Mouse (Mus musculus) retina, adult 2 months (tissue): ENCODE data around the gene Zfp445.

ENCODE experiments used
- DNase-seq: peaks from one replicate; pipeline ENCODE4 v3.0.0-alpha.2; 2012; ENCODE audit warnings: low read depth, low spot score

The Zfp445 gene

DNA sequence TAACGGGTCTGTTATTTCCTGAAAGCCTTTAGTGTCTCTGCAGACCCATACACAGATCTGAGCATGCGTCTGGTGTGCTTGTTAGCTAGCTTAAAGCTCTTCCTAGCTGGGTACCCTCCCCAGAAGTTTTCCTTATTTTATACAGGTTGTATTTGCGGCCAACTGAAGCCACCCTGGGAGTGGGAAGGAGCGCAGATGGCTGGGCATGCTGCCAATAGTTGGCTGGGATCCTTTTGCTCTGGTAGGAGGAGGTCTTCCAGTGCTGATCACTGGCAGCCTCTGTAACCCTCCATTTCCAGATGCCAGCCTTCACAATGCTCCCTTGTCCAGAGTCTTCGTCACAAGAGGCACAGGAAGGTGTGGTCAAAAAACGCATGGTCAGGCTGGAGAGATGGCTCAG lies 29.0 kb downstream of the Zfp445 start:
- DNase-seq = peak; percentile 11

DNA sequence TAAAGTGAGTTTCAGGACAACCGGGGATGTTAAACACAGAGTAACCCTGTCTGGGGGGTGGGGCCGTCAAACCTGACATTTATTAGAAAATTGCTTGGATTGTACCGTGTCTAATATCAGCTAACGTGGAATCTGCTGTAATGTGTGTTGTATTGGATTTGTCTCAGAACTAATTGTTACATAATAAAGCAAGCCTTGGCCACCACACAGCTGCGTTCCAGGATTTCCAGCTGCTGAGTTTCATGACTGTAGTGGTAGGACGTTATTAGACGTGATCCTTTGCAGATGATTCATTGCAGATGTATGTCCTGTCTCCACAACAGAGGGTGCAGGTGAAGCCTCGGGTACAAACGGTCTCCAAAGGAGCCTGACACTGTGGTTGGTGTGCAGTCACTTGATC lies 29.7 kb downstream of the Zfp445 start:
- no peak for DNase-seq

DNA sequence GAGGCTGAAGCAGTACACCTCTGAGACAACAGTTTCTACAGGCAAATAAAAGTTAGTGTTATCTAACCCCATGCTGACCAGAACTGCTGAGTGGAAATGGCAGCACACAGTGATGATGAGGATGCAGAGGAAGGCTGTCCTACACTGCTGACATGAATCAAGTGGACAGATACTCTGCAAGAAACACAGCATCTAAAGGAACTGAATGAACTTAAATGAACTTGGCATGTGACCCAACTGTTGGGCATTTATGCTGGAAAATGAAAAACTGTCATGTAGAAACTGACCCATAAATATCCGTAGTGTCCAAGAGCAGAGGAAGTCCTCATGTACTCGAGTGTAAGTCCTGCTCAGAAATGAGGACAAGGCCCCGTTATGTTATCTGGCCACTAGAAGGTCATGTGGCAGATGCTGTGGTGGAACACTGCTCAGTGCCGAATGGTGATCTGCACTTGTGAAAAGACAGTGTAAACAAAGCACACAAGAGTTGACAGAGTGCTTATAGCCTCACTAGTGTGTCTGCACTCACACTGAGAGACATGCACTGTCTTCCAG lies 35.9 kb downstream of the Zfp445 start:
- DNase-seq = no peak

DNA sequence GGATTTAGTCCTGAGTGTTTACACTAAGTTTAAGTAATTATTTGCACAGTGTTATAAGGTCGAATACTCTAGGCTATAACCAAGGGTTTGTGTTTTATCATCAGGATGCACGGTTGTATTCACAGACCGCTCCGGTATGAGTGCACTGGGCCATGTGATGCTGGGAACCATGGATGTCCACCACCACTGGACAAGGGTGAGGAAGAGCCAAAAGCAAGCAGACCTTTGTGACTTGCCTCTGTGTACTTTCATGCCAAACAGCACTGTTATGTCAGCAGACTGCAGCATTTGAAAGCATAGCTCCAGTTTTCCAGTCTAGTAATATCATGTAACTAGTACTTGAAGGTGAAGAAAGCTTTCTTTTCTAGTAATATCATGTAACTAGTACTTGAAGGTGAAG lies 39.1 kb downstream of the Zfp445 start:
- DNase-seq = no peak

DNA sequence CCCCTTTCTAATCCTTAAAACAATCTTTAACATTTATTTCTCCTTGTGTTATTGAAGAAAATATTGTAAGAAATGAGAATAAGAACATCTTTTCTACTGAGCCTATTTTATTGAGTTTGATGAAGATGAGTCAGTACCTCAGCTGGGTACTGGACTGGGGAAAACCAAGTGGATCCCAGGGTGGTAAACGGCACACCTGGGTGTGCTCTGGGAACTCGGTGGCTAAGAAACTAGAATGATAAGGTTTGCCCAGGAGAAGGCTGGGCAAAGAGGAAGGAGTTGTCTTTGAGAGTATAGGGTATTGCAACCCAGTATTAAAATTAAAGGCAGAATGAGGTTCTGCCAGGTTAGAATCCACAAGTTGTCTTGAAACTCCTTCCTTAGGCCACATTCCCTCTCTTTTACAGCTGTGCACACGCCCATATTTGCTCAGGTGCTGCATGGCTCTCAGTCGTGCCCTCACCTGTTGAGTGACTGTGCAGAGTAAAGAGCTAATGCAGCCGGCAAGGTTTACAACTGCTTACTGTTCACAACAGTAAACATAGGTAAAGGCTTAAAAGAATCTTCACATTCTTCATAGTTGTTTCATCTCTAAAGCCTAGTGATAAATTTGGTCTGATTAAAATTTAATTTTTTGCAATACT lies 42.3 kb downstream of the Zfp445 start:
- no peak for DNase-seq

DNA sequence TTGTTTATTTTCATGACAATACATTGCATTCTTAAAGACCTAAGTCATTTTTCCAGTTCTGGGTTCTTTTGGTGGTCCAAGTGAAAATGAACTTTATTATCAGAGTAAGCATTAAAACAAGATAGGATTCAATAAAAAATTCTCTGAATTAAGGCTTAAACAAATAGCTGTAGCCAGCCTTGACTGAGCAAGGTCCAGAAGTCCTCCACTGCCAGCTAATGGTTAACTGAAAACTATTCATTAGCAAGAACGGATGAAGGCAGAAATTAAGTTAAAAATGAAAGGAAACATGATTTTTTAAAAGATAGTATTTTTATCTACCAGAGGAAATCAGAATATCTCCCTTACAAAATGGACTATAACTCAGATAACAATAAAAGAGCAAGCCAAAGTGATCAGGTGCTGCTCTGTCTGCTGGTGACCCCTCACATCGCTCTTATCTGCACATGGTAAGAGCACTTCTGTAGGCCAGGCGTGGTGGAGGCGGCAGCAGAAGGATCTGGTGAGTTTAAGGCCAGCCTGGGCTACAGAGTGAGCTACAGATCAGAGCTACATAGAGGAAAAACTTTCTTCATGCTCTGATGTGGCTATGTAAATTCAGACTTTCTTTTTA lies 50.5 kb downstream of the Zfp445 start:
- DNase-seq = no peak

DNA sequence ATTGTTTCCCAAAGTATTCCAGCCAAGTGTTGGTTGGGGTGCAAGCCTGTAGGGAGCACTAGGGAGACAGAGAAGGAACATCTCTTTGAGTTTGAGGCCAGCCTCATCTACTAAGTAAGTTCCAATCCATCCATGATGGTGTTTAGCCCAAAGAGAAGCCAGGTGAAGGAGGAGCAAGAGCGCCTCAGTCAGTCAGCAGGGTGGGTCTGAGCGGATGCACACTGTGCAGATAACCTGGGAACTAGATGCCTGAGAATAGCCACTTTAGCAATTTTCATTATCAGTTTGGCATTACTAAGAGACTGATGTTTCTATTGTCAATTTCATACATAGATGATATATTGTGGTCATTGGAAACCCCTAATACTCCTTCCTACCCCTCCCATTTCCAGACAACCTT lies 51.0 kb downstream of the Zfp445 start:
- no peak for DNase-seq

DNA sequence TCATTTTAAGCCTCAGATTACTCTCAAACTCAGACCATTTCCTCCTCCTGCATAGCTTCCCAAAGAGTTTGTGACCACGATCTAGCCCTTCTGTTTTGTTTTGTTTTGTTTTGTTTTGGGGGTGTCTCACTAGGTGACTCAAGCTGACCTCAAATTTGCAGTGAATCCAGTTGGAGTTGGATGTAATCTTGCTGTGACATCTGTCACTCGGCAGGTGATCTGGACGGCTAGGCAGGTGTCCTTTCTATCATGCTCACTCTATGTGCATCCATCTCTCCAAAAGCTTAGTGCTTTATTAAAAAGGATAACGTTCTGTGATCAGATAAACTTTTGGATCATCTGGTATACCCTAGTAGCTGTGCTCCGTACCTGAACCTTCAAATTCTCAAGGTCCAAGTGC lies 53.4 kb downstream of the Zfp445 start:
- DNase-seq = no peak

DNA sequence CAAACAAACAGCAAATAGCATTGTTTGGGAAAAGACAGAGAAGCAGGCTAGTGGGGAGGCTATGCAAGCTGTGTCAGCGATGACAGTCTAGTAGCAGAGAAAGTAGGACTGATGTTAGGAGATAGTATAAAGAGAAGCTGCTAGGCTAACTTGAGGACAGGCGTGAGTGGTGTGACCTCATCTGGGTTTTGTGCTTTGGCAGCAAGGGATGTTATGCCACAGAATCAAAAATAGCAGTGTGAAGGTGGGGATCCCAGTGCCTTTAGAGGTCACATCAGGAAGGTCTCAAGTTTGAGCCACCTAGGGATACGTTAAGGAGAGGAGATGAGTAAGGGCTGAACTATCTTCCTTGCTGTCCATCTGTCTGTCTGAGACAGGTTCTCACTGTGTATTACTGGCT lies 55.6 kb downstream of the Zfp445 start:
- no peak for DNase-seq

DNA sequence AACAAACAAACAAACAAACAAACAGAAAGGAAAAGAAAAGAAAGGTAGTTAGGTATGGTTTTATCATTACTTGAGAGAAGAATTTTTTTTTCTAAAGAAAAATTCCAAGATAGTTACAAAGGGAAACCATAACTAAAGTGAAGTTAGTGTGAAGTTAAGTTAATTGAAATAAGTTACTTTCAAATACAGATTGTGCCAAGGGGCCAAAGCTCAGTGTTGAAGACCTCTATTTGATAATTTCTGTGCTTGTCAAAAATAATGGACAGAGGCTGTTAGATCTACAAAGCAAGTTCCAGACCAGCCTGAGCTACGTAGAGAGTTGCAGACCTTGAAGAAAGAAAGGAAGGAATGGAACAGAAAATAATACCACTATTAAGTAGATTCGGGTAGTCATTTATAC lies 58.6 kb downstream of the Zfp445 start:
- no peak for DNase-seq

DNA sequence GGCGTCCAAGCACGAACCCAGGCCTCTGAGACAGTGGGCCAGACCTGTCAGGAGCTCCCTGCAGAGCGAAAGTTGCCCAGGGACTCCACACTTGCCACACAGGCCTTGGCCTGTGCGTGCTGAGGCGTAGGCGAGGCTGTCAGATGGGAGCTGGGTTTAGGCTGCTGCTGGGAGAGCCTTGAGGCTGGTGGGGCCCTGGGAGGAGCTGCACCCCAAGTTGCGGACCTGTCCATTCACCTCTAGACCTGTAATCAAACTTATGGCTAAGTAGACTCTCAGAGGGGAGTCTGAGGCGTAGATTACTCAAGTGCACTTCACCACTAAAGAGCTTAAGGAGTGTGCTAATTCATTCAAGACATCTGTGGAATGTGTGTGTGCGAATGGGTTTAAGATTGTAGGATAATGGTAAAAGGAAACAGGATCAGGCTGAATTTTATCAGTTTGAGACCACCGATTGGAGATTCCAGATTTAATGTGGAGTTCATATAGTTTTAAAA lies 59.9 kb downstream of the Zfp445 start:
- DNase-seq = no peak

DNA sequence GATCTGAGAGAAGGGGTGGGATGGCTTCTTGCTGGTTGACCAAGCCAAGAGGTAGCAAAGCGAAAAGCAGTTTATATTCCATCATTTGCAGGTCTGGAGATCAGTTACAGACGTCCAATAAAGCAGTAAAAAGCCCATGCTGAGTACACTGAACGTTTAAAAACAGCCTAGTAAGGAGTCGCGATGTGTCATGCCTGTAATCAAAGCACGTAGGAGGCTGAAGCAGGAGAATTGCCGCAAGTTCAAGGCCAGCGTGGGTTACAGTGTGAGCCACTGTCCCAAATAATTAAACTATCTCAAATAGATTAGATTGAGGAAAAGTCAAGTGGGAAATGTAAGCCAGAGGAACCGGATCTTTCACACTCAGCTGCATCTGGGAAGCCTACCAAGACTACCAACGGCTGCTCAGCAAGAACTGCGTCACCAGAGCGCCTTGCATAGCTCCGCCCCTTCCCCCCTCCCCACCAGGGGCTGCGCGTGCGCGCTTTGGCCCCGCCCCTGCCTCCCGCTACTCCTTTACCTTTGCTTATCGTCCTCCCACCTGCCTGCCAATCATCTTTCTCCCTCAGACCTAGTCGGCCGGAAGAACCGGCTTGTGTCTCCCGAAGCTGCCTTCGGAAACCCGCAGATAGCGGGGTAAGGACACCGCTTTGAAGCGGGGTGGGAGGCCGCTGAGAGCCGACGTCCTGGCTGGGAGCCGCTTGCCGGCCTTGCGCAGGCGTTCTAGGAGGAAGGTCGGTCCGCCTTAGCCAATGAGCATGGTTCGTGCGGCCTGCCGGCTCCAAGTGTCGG lies 60.6 kb downstream of the Zfp445 start, which contains the start of gene Tcaim:
TSS of gene Tcaim (plus strand) at position 487 of the 792 bp plus-strand sequence.
- peak; percentile 84 for DNase-seq
